8 mouse cellular contexts compared by ENCODE assay signal in genomic region chr8:119440952-119441270, GRCm38 (mm10). TPM values are rescaled to one million over a fixed set of nuclear protein-coding genes. Genes with fewer than 3 reads are reported as not detected.
DNase-seq lines count a peak whose midpoint lies in the region; ATAC-seq and TF ChIP-seq lines count a peak whose summit lies in the region.

No protein-coding gene starts in this region.

- no peak overlapping the region for H3K9ac ChIP-seq in heart, embryonic 14.5 days (ENCODE audit: low read length)
- no peak overlapping the region for H3K9ac ChIP-seq in lung, postnatal 0 days (replicated peaks; ENCODE audit: low read depth)
- H3K9ac ChIP-seq in hindbrain, postnatal 0 days (replicated peaks; ENCODE audit: low read length), result no peak overlapping the region
- H3K9ac ChIP-seq in stomach, embryonic 14.5 days (replicated peaks; ENCODE audit: low read depth, low read length), result no peak overlapping the region

- H3K27me3 ChIP-seq in heart, embryonic 14.5 days (ENCODE audit: control insufficient read depth, insufficient read depth, low read length), result peaks cover 26% of the 10 kb centered on the region
- no peaks in the 10 kb centered on the region for H3K27me3 ChIP-seq in lung, postnatal 0 days (replicated peaks; ENCODE audit: insufficient read depth, low read length)
- H3K27me3 ChIP-seq in hindbrain, postnatal 0 days (ENCODE audit: insufficient read depth, low read length), result no peaks in the 10 kb centered on the region
- no peaks in the 10 kb centered on the region for H3K27me3 ChIP-seq in stomach, embryonic 14.5 days (ENCODE audit: control insufficient read depth, insufficient read depth, low read length)

- no peak overlapping the region for H3K4me3 ChIP-seq in heart, embryonic 14.5 days (ENCODE audit: control insufficient read depth in 1 of 2, insufficient read depth in 1 of 2, low read depth in 1 of 2, low read length in 2 of 2)
- no peak overlapping the region for H3K4me3 ChIP-seq in lung, postnatal 0 days (ENCODE audit: low read depth, low read length)
- H3K4me3 ChIP-seq in hindbrain, postnatal 0 days (ENCODE audit: low read length), result no peak overlapping the region
- no peak overlapping the region for H3K4me3 ChIP-seq in stomach, embryonic 14.5 days (ENCODE audit: low read depth, low read length)

- no peak for TF ChIP-seq CTCF in lung, postnatal 0 days (IDR thresholded peaks at IDR 0.05)
- no peak for TF ChIP-seq CTCF in hindbrain, postnatal 0 days (IDR thresholded peaks at IDR 0.05; ENCODE audit: low read depth)

- H3K4me2 ChIP-seq in heart, embryonic 14.5 days (ENCODE audit: low read length), result peak overlapping the region; percentile 35; the same call in 1 of the 2 replicates
- H3K4me2 ChIP-seq in lung, postnatal 0 days (replicated peaks; ENCODE audit: low read depth, low read length), result peak overlapping the region; percentile 14; the same call in 1 of the 2 replicates
- H3K4me2 ChIP-seq in hindbrain, postnatal 0 days (ENCODE audit: low read depth, low read length), result no peak overlapping the region
- no peak overlapping the region for H3K4me2 ChIP-seq in stomach, embryonic 14.5 days (replicated peaks; ENCODE audit: low read depth, low read length)

- H3K27ac ChIP-seq in heart, embryonic 14.5 days (replicated peaks in 1 of 2; ENCODE audit: control insufficient read depth in 1 of 2, insufficient read depth in 1 of 2, low read depth in 2 of 2, low read length in 2 of 2), result no peak overlapping the region
- no peak overlapping the region; the same call in 1 of the 2 replicates for H3K27ac ChIP-seq in lung, postnatal 0 days (ENCODE audit: low read length)
- no peak overlapping the region for H3K27ac ChIP-seq in hindbrain, postnatal 0 days
- H3K27ac ChIP-seq in stomach, embryonic 14.5 days (ENCODE audit: low read length), result no peak overlapping the region

- no peaks in the 10 kb centered on the region for H3K36me3 ChIP-seq in heart, embryonic 14.5 days (ENCODE audit: control insufficient read depth, insufficient read depth, low read length)
- no peaks in the 10 kb centered on the region for H3K36me3 ChIP-seq in lung, postnatal 0 days (ENCODE audit: insufficient read depth, low read length)
- H3K36me3 ChIP-seq in hindbrain, postnatal 0 days (ENCODE audit: insufficient read depth, low read length), result no peaks in the 10 kb centered on the region
- H3K36me3 ChIP-seq in stomach, embryonic 14.5 days (ENCODE audit: control insufficient read depth, insufficient read depth, low read length), result no peaks in the 10 kb centered on the region

- ATAC-seq in heart, embryonic 14.5 days (ENCODE audit: insufficient number of reproducible peaks, insufficient read depth, low FRiP score, low read depth), result no peak
- no peak; the same call in 1 of the 2 replicates for ATAC-seq in lung, postnatal 0 days
- ATAC-seq in hindbrain, postnatal 0 days, result peak; percentile 30
- ATAC-seq in stomach, embryonic 14.5 days (ENCODE audit: insufficient number of reproducible peaks, insufficient read depth, low FRiP score, low read depth), result peak; percentile 37

- H3K9me3 ChIP-seq in heart, embryonic 14.5 days (ENCODE audit: control insufficient read depth, low read length), result no peaks in the 10 kb centered on the region
- H3K9me3 ChIP-seq in lung, postnatal 0 days (ENCODE audit: low read length), result no peaks in the 10 kb centered on the region
- no peaks in the 10 kb centered on the region for H3K9me3 ChIP-seq in hindbrain, postnatal 0 days (ENCODE audit: low read length)
- no peaks in the 10 kb centered on the region for H3K9me3 ChIP-seq in stomach, embryonic 14.5 days (ENCODE audit: control insufficient read depth, low read depth, low read length)

- 38% methylated on average over 1 of the region's 1 CpGs for WGBS in heart, embryonic 14.5 days
- WGBS in lung, postnatal 0 days, result 27% methylated on average over 1 of the region's 1 CpGs
- 50% methylated on average over 1 of the region's 1 CpGs for WGBS in hindbrain, postnatal 0 days
- 43% methylated on average over 1 of the region's 1 CpGs for WGBS in stomach, embryonic 14.5 days

- DNase-seq in heart, adult 9 months (ENCODE audit: low spot score in 2 of 2), result no peak
- no peak for DNase-seq in lung, postnatal 0 days (ENCODE audit: low spot score)
- DNase-seq in lung, postnatal 25 days (ENCODE audit: low spot score), result no peak
- DNase-seq in hindbrain, postnatal 0 days (ENCODE audit: low spot score), result no peak
- no peak for DNase-seq in gastrocnemius, adult 8-10 months (ENCODE audit: low spot score in 2 of 2)
- DNase-seq in right cerebral cortex, adult 18-20 months, result no peak

- H3K4me1 ChIP-seq in heart, embryonic 14.5 days (ENCODE audit: control insufficient read depth in 2 of 2, insufficient read depth in 2 of 2, low read length in 2 of 2), result peaks cover 17 to 19% of the 10 kb centered on the region in 2 experiments
- peaks cover 4% of the 10 kb centered on the region; the same call in 1 of the 2 replicates for H3K4me1 ChIP-seq in lung, postnatal 0 days (ENCODE audit: insufficient read depth, low read depth, low read length)
- peaks cover 4% of the 10 kb centered on the region; the same call in 1 of the 2 replicates for H3K4me1 ChIP-seq in hindbrain, postnatal 0 days (ENCODE audit: insufficient read depth, low read length)
- peaks cover 22% of the 10 kb centered on the region for H3K4me1 ChIP-seq in stomach, embryonic 14.5 days (ENCODE audit: control insufficient read depth, insufficient read depth, low read length)

- TF ChIP-seq EP300 in lung, postnatal 0 days (IDR thresholded peaks at IDR 0.05), result no peak

RNA-seq across cellular contexts. Expression of gene Necab2, which starts 5.6 kb away (rescaled TPM):
- 0.27 TPM in 1 of 2 replicates, not detected in the other for polyA plus RNA-seq in heart, embryonic 14.5 days (2014; fragmentation: Nextera tagmentation; extraction: Ambion mirVana)
- 1.2 and 1.8 TPM in 2 replicates for polyA plus RNA-seq in lung, postnatal 0 days (2015; fragmentation: Nextera tagmentation; extraction: Ambion mirVana)
- 70.9 and 73.3 TPM in 2 replicates for total RNA-seq in hindbrain, postnatal 0 days (2014; rRNA removed)
- 53.9 and 61.5 TPM in 2 replicates for polyA plus RNA-seq in hindbrain, postnatal 0 days (2015; fragmentation: Nextera tagmentation; extraction: Ambion mirVana)
- 1.5 and 2.2 TPM in 2 replicates for polyA plus RNA-seq in stomach, embryonic 14.5 days (2014; fragmentation: Nextera tagmentation; extraction: Ambion mirVana)
- total RNA-seq in gastrocnemius, adult 8-10 months (2022), result under 1 TPM in 1 of 4 experiments, not detected in 3; 0.22 TPM

RNA-seq across cellular contexts. Expression of gene Osgin1, which starts 7.0 kb away (rescaled TPM):
- 0.47 and 0.66 TPM in 2 replicates for polyA plus RNA-seq in heart, embryonic 14.5 days (2014; fragmentation: Nextera tagmentation; extraction: Ambion mirVana)
- polyA plus RNA-seq in lung, postnatal 0 days (2015; fragmentation: Nextera tagmentation; extraction: Ambion mirVana), result 9.7 and 14.0 TPM in 2 replicates
- total RNA-seq in hindbrain, postnatal 0 days (2014; rRNA removed), result not detected in 2 replicates
- 0.29 and 0.45 TPM in 2 replicates for polyA plus RNA-seq in hindbrain, postnatal 0 days (2015; fragmentation: Nextera tagmentation; extraction: Ambion mirVana)
- polyA plus RNA-seq in stomach, embryonic 14.5 days (2014; fragmentation: Nextera tagmentation; extraction: Ambion mirVana), result 2.3 and 3.7 TPM in 2 replicates
- 10 to 100 TPM in 2 of 4 experiments, 1 to 10 TPM in 2; 5.9 to 19.9 (median 10.1) TPM for total RNA-seq in gastrocnemius, adult 8-10 months (2022)

RNA-seq across cellular contexts. Expression of gene Mlycd, which starts 46.2 kb away (rescaled TPM):
- polyA plus RNA-seq in heart, embryonic 14.5 days (2014; fragmentation: Nextera tagmentation; extraction: Ambion mirVana), result 25.0 and 25.4 TPM in 2 replicates
- polyA plus RNA-seq in lung, postnatal 0 days (2015; fragmentation: Nextera tagmentation; extraction: Ambion mirVana), result 18.3 and 19.1 TPM in 2 replicates
- 36.6 and 37.2 TPM in 2 replicates for total RNA-seq in hindbrain, postnatal 0 days (2014; rRNA removed)
- polyA plus RNA-seq in hindbrain, postnatal 0 days (2015; fragmentation: Nextera tagmentation; extraction: Ambion mirVana), result 20.0 TPM in 2 replicates
- polyA plus RNA-seq in stomach, embryonic 14.5 days (2014; fragmentation: Nextera tagmentation; extraction: Ambion mirVana), result 16.7 and 18.7 TPM in 2 replicates
- 100 to 1,000 TPM in 1 of 4 experiments, 10 to 100 TPM in 3; 83.6 to 123 (median 95.6) TPM for total RNA-seq in gastrocnemius, adult 8-10 months (2022)

Comparison
In these comparisons a context has a peak if more than half of its experiments do, and no peak if none do; other contexts are left out.
1. ATAC-seq: peak in hindbrain, postnatal 0 days (single experiment) and stomach, embryonic 14.5 days (single experiment); none in heart, embryonic 14.5 days (single experiment) and lung, postnatal 0 days (single experiment).
2. H3K4me2 ChIP-seq: peak in heart, embryonic 14.5 days (single experiment) and lung, postnatal 0 days (single experiment); none in hindbrain, postnatal 0 days (single experiment) and stomach, embryonic 14.5 days (single experiment).
3. RNA of gene Necab2, which starts 5.6 kb away (polyA plus RNA-seq): 53.9 to 61.5 TPM in hindbrain, postnatal 0 days; 1.5 to 2.2 TPM in stomach, embryonic 14.5 days, 1.2 to 1.8 TPM in lung, postnatal 0 days and 0.27 TPM in heart, embryonic 14.5 days; every median in the first group is over 10 times any median in the second.